Mouse (Mus musculus): Measurements from ENCODE around the gene Loxl3. TPM values are rescaled to one million over a fixed set of nuclear protein-coding genes. Genes with fewer than 3 reads are reported as not detected.
A peak's percentile ranks its signal among the peaks of the same experiment; 100 is the strongest.

The Loxl3 gene
- 0.63 and 1.6 TPM in 2 replicates for polyA plus RNA-seq (2012; ENCODE audit: insufficient read depth, insufficient read length, missing spikeins)

- H3K4me1 ChIP-seq (ENCODE audit: control insufficient read depth, insufficient read depth, insufficient read length, low read length): peaks cover 4% of the 10 kb centered on the region; the same call in 1 of the 2 replicates
- peak within 1 kb of the TSS; percentile 72 for H3K4me3 ChIP-seq (ENCODE audit: insufficient read depth, low read depth, low read length)
- peak within 1 kb of the TSS; percentile 55 for H3K27ac ChIP-seq (replicated peaks; ENCODE audit: low read depth, low read length)
Observed at GRCm38 (mm10) chr6:83033249-83034185, at the start of gene Loxl3, which contains the start of gene Dok1. Gene Loxl3, plus strand, starts transcription at chr6:83034173. Gene Dok1, minus strand, starts transcription at chr6:83033471.

- Histone ChIP-seq H3K27ac (replicated peaks; ENCODE audit: low read depth, low read length) (no peak overlapping the region), H3K4me1 (ENCODE audit: control insufficient read depth, insufficient read depth, insufficient read length, low read length) (no peaks in the 10 kb centered on the region), H3K4me3 (ENCODE audit: insufficient read depth, low read depth, low read length) (no peak overlapping the region)
Observed at GRCm38 (mm10) chr6:82987411-82987971, 46.5 kb upstream of the Loxl3 start.

- peaks cover 5% of the 10 kb centered on the region; the same call in 1 of the 2 replicates for H3K4me1 ChIP-seq (ENCODE audit: control insufficient read depth, insufficient read depth, insufficient read length, low read length)
- H3K4me3 ChIP-seq (ENCODE audit: insufficient read depth, low read depth, low read length): no peak overlapping the region
- H3K27ac ChIP-seq (replicated peaks; ENCODE audit: low read depth, low read length): no peak overlapping the region
Observed at GRCm38 (mm10) chr6:82993696-82994095, 40.3 kb upstream of the Loxl3 start.

- Histone ChIP-seq H3K4me1 (ENCODE audit: control insufficient read depth, insufficient read depth, insufficient read length, low read length) (peaks cover 5% of the 10 kb centered on the region; the same call in 1 of the 2 replicates), H3K27ac (replicated peaks; ENCODE audit: low read depth, low read length) (no peak overlapping the region), H3K4me3 (ENCODE audit: insufficient read depth, low read depth, low read length) (no peak overlapping the region)
Observed at GRCm38 (mm10) chr6:82994372-82994771, 39.6 kb upstream of the Loxl3 start.

GRCm38 (mm10) chr6:82996740-82997315 lies 37.1 kb upstream of the Loxl3 start:
- Histone ChIP-seq H3K4me3 (ENCODE audit: insufficient read depth, low read depth, low read length) (peak overlapping the region; percentile 24), H3K27ac (replicated peaks; ENCODE audit: low read depth, low read length) (peak overlapping the region; percentile 85), H3K4me1 (ENCODE audit: control insufficient read depth, insufficient read depth, insufficient read length, low read length) (peaks cover 5% of the 10 kb centered on the region; the same call in 1 of the 2 replicates)

GRCm38 (mm10) chr6:82997511-82998102 lies 36.4 kb upstream of the Loxl3 start:
- H3K27ac ChIP-seq (replicated peaks; ENCODE audit: low read depth, low read length): peak overlapping the region; percentile 87
- H3K4me3 ChIP-seq (ENCODE audit: insufficient read depth, low read depth, low read length): no peak overlapping the region
- peaks cover 5% of the 10 kb centered on the region; the same call in 1 of the 2 replicates for H3K4me1 ChIP-seq (ENCODE audit: control insufficient read depth, insufficient read depth, insufficient read length, low read length)

DNA sequence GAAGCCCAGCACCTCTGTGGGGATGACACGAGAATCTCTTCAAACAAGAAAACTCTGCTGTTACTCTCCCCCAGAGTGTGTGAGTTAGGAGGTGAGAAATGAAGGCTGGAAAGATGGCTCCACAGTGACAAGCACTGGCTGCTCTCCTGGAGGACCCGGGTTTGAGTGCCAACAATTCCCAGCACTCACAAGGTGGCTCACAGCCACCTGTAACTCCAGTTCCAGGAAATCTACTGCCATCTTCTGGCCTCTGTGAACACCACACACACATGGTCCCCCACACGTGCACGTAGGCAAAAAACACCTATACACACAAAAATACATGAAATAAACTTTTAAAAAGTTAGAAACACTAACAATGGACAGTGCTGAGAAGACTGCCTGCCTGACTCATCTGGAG lies 35.6 kb upstream of the Loxl3 start:
- Histone ChIP-seq H3K4me1 (ENCODE audit: control insufficient read depth, insufficient read depth, insufficient read length, low read length) (peaks cover 5% of the 10 kb centered on the region; the same call in 1 of the 2 replicates), H3K27ac (replicated peaks; ENCODE audit: low read depth, low read length) (peak overlapping the region; percentile 87), H3K4me3 (ENCODE audit: insufficient read depth, low read depth, low read length) (no peak overlapping the region)

GRCm38 (mm10) chr6:82999986-83000385 lies 34.0 kb upstream of the Loxl3 start:
- Histone ChIP-seq H3K27ac (replicated peaks; ENCODE audit: low read depth, low read length) (no peak overlapping the region), H3K4me3 (ENCODE audit: insufficient read depth, low read depth, low read length) (no peak overlapping the region), H3K4me1 (ENCODE audit: control insufficient read depth, insufficient read depth, insufficient read length, low read length) (peaks cover 7% of the 10 kb centered on the region; the same call in 1 of the 2 replicates)

DNA sequence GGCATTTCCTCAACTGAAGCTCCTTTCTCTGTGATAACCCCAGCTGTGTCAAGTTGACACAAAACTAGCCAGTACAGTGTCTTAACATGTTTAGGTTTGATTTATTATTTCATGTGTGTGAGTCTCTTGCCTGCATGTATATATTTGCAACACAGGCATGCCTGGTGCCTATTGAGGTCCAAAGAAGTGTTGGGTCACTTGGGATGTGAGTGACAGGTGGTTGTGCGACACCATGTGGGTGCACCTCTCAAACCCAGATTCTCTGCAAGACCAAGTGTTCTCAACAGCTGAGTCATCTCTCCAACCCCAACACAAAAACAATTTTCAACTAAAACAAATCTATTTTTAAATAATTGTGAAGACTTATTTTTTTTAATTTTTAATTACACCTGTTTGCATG lies 30.9 kb upstream of the Loxl3 start:
- no peak overlapping the region for H3K27ac ChIP-seq (replicated peaks; ENCODE audit: low read depth, low read length)
- H3K4me1 ChIP-seq (ENCODE audit: control insufficient read depth, insufficient read depth, insufficient read length, low read length): peaks cover 5% of the 10 kb centered on the region; the same call in 1 of the 2 replicates

DNA sequence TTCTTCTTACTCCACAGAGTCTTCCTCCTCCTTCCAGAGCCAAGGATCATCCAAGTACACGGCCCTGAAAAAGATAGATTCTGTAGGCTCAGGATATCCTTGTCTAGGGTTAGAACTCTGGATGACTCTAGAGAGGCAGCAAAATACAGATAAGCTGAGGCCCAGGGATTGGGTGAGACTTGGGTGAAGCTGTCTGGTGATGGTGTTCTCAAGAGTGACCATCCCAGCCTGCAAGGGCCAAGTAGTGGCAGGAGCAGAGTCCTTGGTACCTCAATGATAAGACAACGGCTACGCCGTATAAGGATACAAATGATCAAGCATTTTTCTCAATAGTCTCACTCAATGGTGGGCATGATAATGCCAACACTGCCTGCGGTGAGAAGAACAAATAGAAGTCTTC lies 30.1 kb upstream of the Loxl3 start:
- H3K4me3 ChIP-seq (ENCODE audit: insufficient read depth, low read depth, low read length): no peak overlapping the region
- peaks cover 2% of the 10 kb centered on the region; the same call in 1 of the 2 replicates for H3K4me1 ChIP-seq (ENCODE audit: control insufficient read depth, insufficient read depth, insufficient read length, low read length)
- H3K27ac ChIP-seq (replicated peaks; ENCODE audit: low read depth, low read length): peak overlapping the region; percentile 40; the same call in 1 of the 2 replicates

More for the DNA sequence above, 30.9 kb upstream of the Loxl3 start:
- H3K4me3 ChIP-seq (ENCODE audit: insufficient read depth, low read depth, low read length): no peak overlapping the region

DNA sequence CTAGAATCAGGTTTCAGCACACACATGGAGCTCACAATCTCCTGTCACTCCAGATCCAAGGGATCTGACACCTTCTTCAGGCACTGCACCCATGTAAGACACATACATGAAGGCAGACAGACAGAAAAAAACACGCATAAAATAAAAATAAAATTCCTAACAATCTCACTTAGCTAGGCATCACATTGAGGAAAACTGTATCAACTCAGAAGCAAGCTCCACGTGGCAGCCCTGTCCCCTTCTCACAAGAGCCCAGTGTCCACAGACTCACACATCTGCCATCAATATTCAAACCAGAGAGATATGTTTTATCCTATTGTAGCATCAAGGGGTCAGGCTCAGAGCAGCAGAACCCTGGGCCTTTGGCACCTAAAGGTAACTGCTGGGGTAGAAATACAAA lies 29.7 kb upstream of the Loxl3 start:
- peak overlapping the region; percentile 60 for H3K27ac ChIP-seq (replicated peaks; ENCODE audit: low read depth, low read length)

GRCm38 (mm10) chr6:83004872-83005271 lies 29.1 kb upstream of the Loxl3 start:
- peaks cover 2% of the 10 kb centered on the region; the same call in 1 of the 2 replicates for H3K4me1 ChIP-seq (ENCODE audit: control insufficient read depth, insufficient read depth, insufficient read length, low read length)
- H3K4me3 ChIP-seq (ENCODE audit: insufficient read depth, low read depth, low read length): 0 out of 2 replicates have a peak overlapping the region, but pooled peaks have one; percentile 20
- H3K27ac ChIP-seq (replicated peaks; ENCODE audit: low read depth, low read length): peak overlapping the region; percentile 82

More for the DNA sequence above, 29.7 kb upstream of the Loxl3 start:
- Histone ChIP-seq H3K4me3 (ENCODE audit: insufficient read depth, low read depth, low read length) (peak overlapping the region; percentile 20; the same call in 1 of the 2 replicates), H3K4me1 (ENCODE audit: control insufficient read depth, insufficient read depth, insufficient read length, low read length) (peaks cover 2% of the 10 kb centered on the region; the same call in 1 of the 2 replicates)

DNA sequence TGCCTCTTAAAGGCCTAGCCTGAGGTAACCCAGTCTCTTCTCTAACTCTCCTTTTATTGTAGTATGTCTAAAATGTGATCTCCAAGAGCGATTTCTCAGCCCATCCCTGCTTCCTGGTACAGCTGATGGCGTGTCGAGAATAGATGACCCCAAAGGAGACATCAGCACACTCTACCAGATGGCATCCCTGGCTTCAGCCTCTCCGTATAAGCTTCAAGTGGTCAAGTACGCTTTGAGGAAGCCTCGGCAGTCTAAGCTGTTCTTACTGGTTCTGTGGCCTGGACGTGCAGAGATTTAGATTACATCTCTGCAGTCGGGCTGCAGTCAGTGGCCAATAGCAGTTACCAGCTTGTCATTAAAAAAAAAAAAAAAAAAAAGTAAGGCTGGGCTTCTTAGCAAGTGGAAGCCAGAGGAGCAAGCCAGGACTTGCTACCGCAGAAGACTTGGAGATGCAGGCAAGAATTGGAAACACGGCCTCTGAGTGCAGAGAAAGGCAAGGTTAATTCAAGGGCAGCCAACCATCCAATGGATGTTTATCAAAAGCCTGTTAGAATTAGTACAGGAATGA lies 28.4 kb upstream of the Loxl3 start:
- peaks cover 2% of the 10 kb centered on the region; the same call in 1 of the 2 replicates for H3K4me1 ChIP-seq (ENCODE audit: control insufficient read depth, insufficient read depth, insufficient read length, low read length)
- peak overlapping the region; percentile 82 for H3K27ac ChIP-seq (replicated peaks; ENCODE audit: low read depth, low read length)
- no peak overlapping the region for H3K4me3 ChIP-seq (ENCODE audit: insufficient read depth, low read depth, low read length)

- Histone ChIP-seq H3K4me1 (ENCODE audit: control insufficient read depth, insufficient read depth, insufficient read length, low read length) (peaks cover 2% of the 10 kb centered on the region; the same call in 1 of the 2 replicates), H3K27ac (replicated peaks; ENCODE audit: low read depth, low read length) (no peak overlapping the region), H3K4me3 (ENCODE audit: insufficient read depth, low read depth, low read length) (no peak overlapping the region)
Observed at GRCm38 (mm10) chr6:83006114-83006513, 27.9 kb upstream of the Loxl3 start.
